Comparison of ENCODE assay signal across 16 mouse cellular contexts in the genomic region with DNA sequence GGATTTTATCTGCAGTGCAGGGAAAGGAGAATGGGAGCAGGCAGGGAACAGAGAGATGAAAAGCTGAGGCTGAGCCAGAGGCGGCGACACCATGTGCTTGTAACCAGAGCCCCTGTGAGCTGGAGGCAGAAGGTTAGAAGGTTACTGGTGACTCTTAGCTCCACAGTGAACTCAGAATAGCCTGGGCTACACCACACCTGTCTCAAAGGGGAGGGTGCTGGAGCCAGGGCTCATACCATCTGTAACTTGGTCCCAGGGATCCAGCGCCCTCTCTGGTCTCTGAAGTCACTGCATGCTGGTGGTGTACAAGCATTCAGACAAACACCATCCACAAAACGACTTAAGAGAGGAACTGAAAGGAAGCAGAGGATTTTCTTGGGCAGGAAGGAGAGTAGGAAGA. TPM values are rescaled to one million over a fixed set of nuclear protein-coding genes. Genes with fewer than 3 reads are reported as not detected.
DNase-seq lines count a peak whose midpoint lies in the region; ATAC-seq and TF ChIP-seq lines count a peak whose summit lies in the region.
"Had no signal": no experiment of that assay in that cellular context is flagged by ENCODE, and none has a peak within 500 bp of the region (broad histone marks: within the 10 kb centered on the region; RNA-seq: fewer than 3 reads in every experiment).

No protein-coding gene starts in this region.

- H3K4me3 ChIP-seq in liver, postnatal 0 days (ENCODE audit: low read depth, low read length), result no peak overlapping the region
- no peak overlapping the region for H3K4me3 ChIP-seq in liver, embryonic 11.5 days (ENCODE audit: low read depth, low read length)
- H3K4me3 ChIP-seq: stomach, embryonic 15.5 days had no signal

- H3K4me2 ChIP-seq in liver, postnatal 0 days (ENCODE audit: low read depth, low read length), result no peak overlapping the region
- H3K4me2 ChIP-seq in liver, embryonic 11.5 days, result no peak overlapping the region
- H3K4me2 ChIP-seq: stomach, embryonic 15.5 days had no signal

- 72% methylated on average over 4 of the region's 4 CpGs for WGBS in liver, postnatal 0 days (ENCODE audit: insufficient replicate concordance)
- WGBS in liver, embryonic 11.5 days, result 65% methylated on average over 4 of the region's 4 CpGs

- H3K9ac ChIP-seq in liver, postnatal 0 days (replicated peaks), result no peak overlapping the region
- no peak overlapping the region for H3K9ac ChIP-seq in liver, embryonic 11.5 days (ENCODE audit: low read depth, low read length)
- H3K9ac ChIP-seq: stomach, embryonic 15.5 days had no signal

- no peak overlapping the region for H3K27ac ChIP-seq in liver, postnatal 0 days (ENCODE audit: low read depth)
- H3K27ac ChIP-seq in liver, embryonic 11.5 days (ENCODE audit: low read depth, low read length), result no peak overlapping the region
- H3K27ac ChIP-seq: macrophage; stomach, embryonic 15.5 days had no signal

- no peaks in the 10 kb centered on the region for H3K9me3 ChIP-seq in liver, postnatal 0 days (ENCODE audit: low read length)
- H3K9me3 ChIP-seq in liver, embryonic 11.5 days (ENCODE audit: control insufficient read depth, low read length), result no peaks in the 10 kb centered on the region
- H3K9me3 ChIP-seq: G1E; stomach, embryonic 15.5 days had no signal

- ATAC-seq in liver, postnatal 0 days, result no peak
- no peak for ATAC-seq in liver, embryonic 11.5 days (replicated peaks; ENCODE audit: low FRiP score)
- ATAC-seq in monocyte, adult 5-6 weeks (replicated peaks; ENCODE audit: insufficient number of reproducible peaks, low FRiP score, low TSS enrichment, poor library complexity, severe bottlenecking), result 0 out of 2 replicates have a peak, but pooled peaks have one; percentile 31
- no peak for ATAC-seq in erythroid progenitor cell, adult 5-6 weeks (replicated peaks; ENCODE audit: low FRiP score, poor library complexity, severe bottlenecking)
- ATAC-seq: intestine, embryonic 16.5 days had no signal

- TF ChIP-seq EP300 in liver, postnatal 0 days (IDR thresholded peaks at IDR 0.05; ENCODE audit: low read depth), result no peak

- peak; percentile 54 for TF ChIP-seq CTCF in liver, postnatal 0 days (IDR thresholded peaks at IDR 0.05; ENCODE audit: low read depth)

- intact Hi-C loops in gastrocnemius, postnatal 36 days (cut with DNase I), result no loop called here

- H3K36me3 ChIP-seq in liver, postnatal 0 days (replicated peaks; ENCODE audit: insufficient read depth, low read length), result peaks cover 37% of the 10 kb centered on the region
- peaks cover 15% of the 10 kb centered on the region for H3K36me3 ChIP-seq in liver, embryonic 11.5 days (ENCODE audit: control insufficient read depth, insufficient read depth, low read length)

- no peaks in the 10 kb centered on the region for H3K27me3 ChIP-seq in liver, postnatal 0 days (ENCODE audit: insufficient read depth, low read length)
- H3K27me3 ChIP-seq in liver, embryonic 11.5 days (replicated peaks; ENCODE audit: control insufficient read depth, insufficient read depth, low read length), result no peaks in the 10 kb centered on the region
- H3K27me3 ChIP-seq: stomach, embryonic 15.5 days had no signal

- peaks cover 15% of the 10 kb centered on the region; the same call in 1 of the 2 replicates for H3K4me1 ChIP-seq in liver, postnatal 0 days (ENCODE audit: insufficient read depth)
- H3K4me1 ChIP-seq in liver, embryonic 11.5 days (replicated peaks; ENCODE audit: control insufficient read depth, insufficient read depth, low read length), result peaks cover 20% of the 10 kb centered on the region
- H3K4me1 ChIP-seq: stomach, embryonic 15.5 days had no signal

- DNase-seq in gastrocnemius, postnatal 25 days, result peak; percentile 15
- DNase-seq in gastrocnemius, postnatal 36 days, result no peak
- DNase-seq in liver, postnatal 0 days, result no peak
- DNase-seq in liver, embryonic 11.5 days (ENCODE audit: low spot score), result no peak
- DNase-seq in ES-CJ7 (ENCODE audit: low read depth, low spot score), result peak; percentile 79
- no peak for DNase-seq in thymus, postnatal 10 days (ENCODE audit: low spot score in 2 of 2)
- DNase-seq: adrenal gland, postnatal 10 days; heart, postnatal 14 days; left cerebral cortex, postnatal 4 days; right cerebral cortex, postnatal 14 days had no signal

RNA-seq across cellular contexts. Expression of gene D17Wsu92e, which starts 36.9 kb away (rescaled TPM):
- total RNA-seq in gastrocnemius, postnatal 25 days (2021), result 100 to 1,000 TPM; 125 to 149 TPM
- 100 to 1,000 TPM; 167 to 174 TPM for total RNA-seq in gastrocnemius, postnatal 36 days (2021)
- 23.8 and 24.7 TPM in 2 replicates for polyA plus RNA-seq in liver, postnatal 0 days (2015; fragmentation: Nextera tagmentation; extraction: Ambion mirVana)
- 19.2 and 22.7 TPM in 2 replicates for polyA plus RNA-seq in liver, embryonic 11.5 days (2014; fragmentation: Nextera tagmentation; extraction: Ambion mirVana)
- 146 to 207 TPM (median 171 TPM) in 3 replicates for total RNA-seq in monocyte, adult 5-6 weeks (2017)
- 66.7 and 69.2 TPM in 2 replicates for total RNA-seq in erythroid progenitor cell, adult 5-6 weeks (2015; ENCODE audit: low replicate concordance)
- 124 and 152 TPM in 2 replicates for total RNA-seq in erythroid progenitor cell, adult 5-6 weeks (2017; ENCODE audit: low replicate concordance)

RNA-seq across cellular contexts. Expression of gene Snrpc, which starts 54.4 kb away (rescaled TPM):
- total RNA-seq in gastrocnemius, postnatal 25 days (2021), result 10 to 100 TPM; 62.8 to 63.4 TPM
- total RNA-seq in gastrocnemius, postnatal 36 days (2021), result 10 to 100 TPM; 69.6 to 70.4 TPM
- polyA plus RNA-seq in liver, postnatal 0 days (2015; fragmentation: Nextera tagmentation; extraction: Ambion mirVana), result 96.2 and 99.0 TPM in 2 replicates
- polyA plus RNA-seq in liver, embryonic 11.5 days (2014; fragmentation: Nextera tagmentation; extraction: Ambion mirVana), result 305 and 315 TPM in 2 replicates
- 77.5 to 88.4 TPM (median 81.4 TPM) in 3 replicates for total RNA-seq in monocyte, adult 5-6 weeks (2017)
- 69.2 and 80.1 TPM in 2 replicates for total RNA-seq in erythroid progenitor cell, adult 5-6 weeks (2015; ENCODE audit: low replicate concordance)
- 29.2 and 44.5 TPM in 2 replicates for total RNA-seq in erythroid progenitor cell, adult 5-6 weeks (2017; ENCODE audit: low replicate concordance)

RNA-seq across cellular contexts. Expression of gene Spdef, which starts 54.8 kb away (rescaled TPM):
- total RNA-seq in gastrocnemius, postnatal 25 days (2021), result under 1 TPM in 1 of 2 experiments, not detected in 1; 0.26 TPM
- not detected for total RNA-seq in gastrocnemius, postnatal 36 days (2021)
- polyA plus RNA-seq in liver, postnatal 0 days (2015; fragmentation: Nextera tagmentation; extraction: Ambion mirVana), result 0.08 TPM in 1 of 2 replicates, not detected in the other
- 0.32 TPM in 1 of 2 replicates, not detected in the other for polyA plus RNA-seq in liver, embryonic 11.5 days (2014; fragmentation: Nextera tagmentation; extraction: Ambion mirVana)
- not detected in 3 replicates for total RNA-seq in monocyte, adult 5-6 weeks (2017)
- total RNA-seq in erythroid progenitor cell, adult 5-6 weeks (2015; ENCODE audit: low replicate concordance), result not detected in 2 replicates
- not detected in 2 replicates for total RNA-seq in erythroid progenitor cell, adult 5-6 weeks (2017; ENCODE audit: low replicate concordance)
- total RNA-seq: adrenal gland, postnatal 10 days; G1E; heart, postnatal 14 days had no signal
- polyA plus RNA-seq: macrophage had no signal

Comparison
In these comparisons a context has a peak if more than half of its experiments do, and no peak if none do; other contexts are left out.
1. DNase-seq: peak in gastrocnemius, postnatal 25 days (single experiment) and ES-CJ7 (single experiment); none in gastrocnemius, postnatal 36 days (0 of 2), liver, postnatal 0 days (single experiment), liver, embryonic 11.5 days (single experiment) and thymus, postnatal 10 days (0 of 2).